3 mouse cellular contexts compared by ENCODE assay signal in the genomic region with DNA sequence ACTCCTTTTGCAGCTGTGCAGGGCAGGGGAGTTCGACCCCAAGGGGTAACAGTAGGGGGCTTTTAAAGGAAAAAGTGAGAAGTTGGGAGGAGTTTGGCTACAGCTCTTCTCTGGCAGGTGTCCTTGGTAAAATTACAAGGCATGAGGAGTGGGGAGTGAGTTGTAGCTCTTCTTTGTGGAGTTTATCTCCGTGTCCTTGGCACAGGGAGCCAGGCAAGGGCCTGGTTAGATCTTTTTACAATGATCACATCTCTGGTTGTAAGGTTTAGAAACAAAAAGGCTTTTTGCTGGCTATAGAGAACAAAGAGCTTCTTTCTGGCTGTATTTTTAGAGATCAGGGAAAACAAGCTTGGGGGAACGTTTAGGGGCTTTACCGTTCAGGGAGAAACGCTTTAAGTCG. TPM values are rescaled to one million over a fixed set of nuclear protein-coding genes. Genes with fewer than 3 reads are reported as not detected.
"Had no signal": no experiment of that assay in that cellular context is flagged by ENCODE, and none has a peak within 500 bp of the region (broad histone marks: within the 10 kb centered on the region; RNA-seq: fewer than 3 reads in every experiment).

No protein-coding gene starts in this region.

RNA-seq across cellular contexts. Expression of a gene that starts 1.8 kb away (rescaled TPM):
- total RNA-seq: neutrophil, adult 5-6 weeks had no signal
- polyA plus RNA-seq: neural tube, embryonic 12.5 days; stomach, embryonic 14.5 days had no signal

RNA-seq across cellular contexts. Expression of a gene that starts 26.3 kb away (rescaled TPM):
- total RNA-seq: neutrophil, adult 5-6 weeks had no signal
- polyA plus RNA-seq: stomach, embryonic 14.5 days had no signal
